9 mouse cellular contexts compared by ENCODE assay signal in genomic region chr11:109859939-109860469, GRCm38 (mm10). TPM values are rescaled to one million over a fixed set of nuclear protein-coding genes. Genes with fewer than 3 reads are reported as not detected.
DNase-seq lines count a peak whose midpoint lies in the region; ATAC-seq and TF ChIP-seq lines count a peak whose summit lies in the region.
"Had no signal": no experiment of that assay in that cellular context is flagged by ENCODE, and none has a peak within 500 bp of the region (broad histone marks: within the 10 kb centered on the region; RNA-seq: fewer than 3 reads in every experiment).

No protein-coding gene starts in this region.

- H3K9ac ChIP-seq in forebrain, postnatal 0 days, result no peak overlapping the region

- H3K27ac ChIP-seq in forebrain, postnatal 0 days (ENCODE audit: low read depth, low read length), result no peak overlapping the region
- peak overlapping the region; percentile 33; the same call in 1 of the 2 replicates for H3K27ac ChIP-seq in kidney, adult 2 months (ENCODE audit: insufficient read depth, low read depth, low read length)

- peak; percentile 79 for DNase-seq in NIH3T3 (ENCODE audit: low read depth)
- no peak for DNase-seq in forebrain, postnatal 0 days
- DNase-seq in kidney, adult 2 months, result peak; percentile 47
- DNase-seq in lung, postnatal 36 days, result peak; percentile 47
- DNase-seq in splenic B cell, adult 2 months (ENCODE audit: low read depth, low spot score), result peak; percentile 72
- no peak for DNase-seq in cerebellum, adult 9-10 months

- no peaks in the 10 kb centered on the region for H3K27me3 ChIP-seq in erythroblast, embryonic 14.5 days (ENCODE audit: control insufficient read depth)
- H3K27me3 ChIP-seq in forebrain, postnatal 0 days (ENCODE audit: insufficient read depth, low read length), result no peaks in the 10 kb centered on the region
- no peaks in the 10 kb centered on the region for H3K27me3 ChIP-seq in kidney, adult 2 months (replicated peaks; ENCODE audit: control insufficient read depth, insufficient read depth, low read length)
- H3K27me3 ChIP-seq in splenic B cell, adult 2 months (ENCODE audit: control insufficient read depth, insufficient read depth, low read length, poor library complexity, severe bottlenecking), result no peaks in the 10 kb centered on the region

- TF ChIP-seq POLR2A in kidney, adult 2 months (IDR thresholded peaks at IDR 0.05; ENCODE audit: low read depth, low read length), result no peak

- no peak overlapping the region for H3K4me2 ChIP-seq in forebrain, postnatal 0 days (ENCODE audit: low read depth)

- peak overlapping the region; percentile 29 for H3K4me3 ChIP-seq in erythroblast, embryonic 14.5 days (replicated peaks)
- H3K4me3 ChIP-seq in forebrain, postnatal 0 days (ENCODE audit: low read depth, low read length), result no peak overlapping the region
- H3K4me3 ChIP-seq in kidney, adult 2 months (ENCODE audit: insufficient read depth, low read depth, low read length), result peak overlapping the region; percentile 27

- H3K9me3 ChIP-seq in erythroblast, embryonic 14.5 days (ENCODE audit: control insufficient read depth, low read length), result no peaks in the 10 kb centered on the region
- no peaks in the 10 kb centered on the region for H3K9me3 ChIP-seq in forebrain, postnatal 0 days (ENCODE audit: low read length)

- no peak for TF ChIP-seq CTCF in forebrain, postnatal 0 days (IDR thresholded peaks at IDR 0.05; ENCODE audit: low read depth)
- no peak for TF ChIP-seq CTCF in kidney, adult 2 months (conservative IDR thresholded peaks at IDR 0.05; ENCODE audit: insufficient read depth, insufficient read length, low read depth, low read length)

- no peaks in the 10 kb centered on the region for H3K36me3 ChIP-seq in erythroblast, embryonic 14.5 days (ENCODE audit: control insufficient read depth)
- no peaks in the 10 kb centered on the region for H3K36me3 ChIP-seq in forebrain, postnatal 0 days (ENCODE audit: insufficient read depth)
- no peaks in the 10 kb centered on the region for H3K36me3 ChIP-seq in kidney, adult 2 months (ENCODE audit: control insufficient read depth, insufficient read depth, low read length)
- H3K36me3 ChIP-seq in splenic B cell, adult 2 months (ENCODE audit: control insufficient read depth, insufficient read depth, low read length, poor library complexity, severe bottlenecking), result no peaks in the 10 kb centered on the region

- 73% methylated on average over 14 of the region's 14 CpGs for WGBS in forebrain, postnatal 0 days
- 34% methylated on average over 14 of the region's 14 CpGs for WGBS in kidney, adult 2 months

- ATAC-seq in erythroblast, adult 5-6 weeks (replicated peaks; ENCODE audit: low FRiP score, poor library complexity, severe bottlenecking), result no peak
- ATAC-seq in forebrain, postnatal 0 days, result peak; percentile 32

- H3K4me1 ChIP-seq in erythroblast, embryonic 14.5 days (ENCODE audit: control insufficient read depth), result peaks cover 8% of the 10 kb centered on the region
- no peaks in the 10 kb centered on the region for H3K4me1 ChIP-seq in forebrain, postnatal 0 days (ENCODE audit: insufficient read depth)
- no peaks in the 10 kb centered on the region; the same call in 1 of the 2 replicates for H3K4me1 ChIP-seq in kidney, adult 2 months (ENCODE audit: control insufficient read depth, insufficient read depth, low read length)

RNA-seq across cellular contexts. Expression of gene 1700012B07Rik, which starts 32.2 kb away (rescaled TPM):
- not detected in 2 replicates for polyA plus RNA-seq in erythroblast, embryonic 14.5 days (2012)
- total RNA-seq in erythroblast, adult 5-6 weeks (2015; ENCODE audit: low replicate concordance), result not detected in 2 replicates
- not detected in 2 replicates for total RNA-seq in erythroblast, adult 5-6 weeks (2017; ENCODE audit: low replicate concordance)
- not detected in 2 replicates for total RNA-seq in forebrain, postnatal 0 days (2014; rRNA removed)
- not detected in 2 replicates for polyA plus RNA-seq in forebrain, postnatal 0 days (2015; fragmentation: Nextera tagmentation; extraction: Ambion mirVana)
- 0.07 TPM in 1 of 2 replicates, not detected in the other for polyA plus RNA-seq in kidney, adult 2 months (2012; rRNA removed)
- polyA plus RNA-seq: neural tube, embryonic 14.5 days had no signal

Comparison
In these comparisons a context has a peak if more than half of its experiments do, and no peak if none do; other contexts are left out.
1. DNase-seq: peak in NIH3T3 (single experiment), kidney, adult 2 months (single experiment), lung, postnatal 36 days (single experiment) and splenic B cell, adult 2 months (single experiment); none in forebrain, postnatal 0 days (single experiment) and cerebellum, adult 9-10 months (single experiment).